Mouse (Mus musculus): ENCODE results near the gene Elp6.
A peak's percentile ranks its signal among the peaks of the same experiment; 100 is the strongest.

Elp6 gene

DNA sequence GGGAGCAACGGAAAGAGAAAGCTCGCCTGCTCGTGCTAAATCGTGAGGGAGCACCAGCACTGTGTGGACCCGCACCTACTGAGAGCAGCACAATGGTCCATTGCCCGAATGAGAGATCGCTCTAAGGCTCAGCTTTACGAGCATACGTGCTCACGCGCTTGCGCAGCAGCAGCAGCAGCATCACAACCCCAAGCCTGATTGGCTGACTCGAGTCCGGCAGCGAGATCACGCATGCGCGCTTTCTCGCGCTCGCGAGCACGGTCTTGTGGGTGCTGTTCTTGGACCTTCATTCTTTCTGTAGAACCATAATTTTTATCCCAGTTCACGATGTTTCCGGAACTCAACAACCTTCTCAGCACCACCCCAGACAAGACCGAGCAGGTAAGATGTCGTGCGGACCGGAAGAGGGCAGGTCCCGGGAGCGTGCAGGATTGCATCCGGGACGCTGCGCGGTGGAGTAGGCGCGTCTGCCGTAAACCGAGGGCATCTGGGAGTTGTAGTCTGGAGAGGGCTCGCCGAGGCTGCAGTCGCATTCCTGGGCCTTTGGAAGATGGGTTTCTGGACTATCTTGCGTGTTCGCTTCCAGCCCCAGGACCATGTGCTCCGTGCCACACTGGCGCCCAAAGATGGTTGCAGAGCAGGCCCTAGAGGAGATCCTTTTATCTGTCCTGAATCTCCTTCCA, at the start of gene Elp6:
Elp6 (plus strand) TSS at position 205 of the 683 bp plus-strand sequence.
- DNase-seq (ENCODE audit: low read depth), result peak; percentile 93

DNA sequence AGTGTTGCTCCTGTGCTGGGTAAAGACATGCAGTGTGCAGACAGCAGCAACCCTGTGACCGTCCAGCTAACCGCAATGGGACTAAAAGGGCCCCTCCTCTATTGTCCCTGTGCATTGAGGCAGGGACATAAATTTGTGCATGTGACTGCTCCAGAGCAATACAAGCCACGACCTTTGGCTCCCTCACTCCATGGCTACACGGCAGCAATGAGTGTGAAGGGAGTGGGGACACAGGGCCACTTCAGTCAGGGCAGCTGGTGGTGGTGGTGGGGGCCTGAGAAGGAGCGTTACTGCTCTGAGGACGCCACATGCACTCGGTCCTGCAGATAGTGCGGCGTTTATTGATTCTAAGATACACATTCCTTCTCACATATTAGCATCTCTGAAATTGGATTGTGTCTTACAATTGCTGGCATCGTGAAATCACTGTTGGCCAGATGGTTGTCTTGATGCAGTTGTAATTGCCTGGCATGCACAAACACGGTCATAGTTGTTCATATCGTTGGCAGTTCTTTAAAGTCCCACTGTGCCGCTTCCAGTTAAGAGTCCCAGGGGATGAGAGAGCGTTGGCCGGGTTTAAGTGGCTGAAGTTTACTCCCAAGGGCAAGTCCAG, 49.5 kb upstream of the Elp6 start:
- DNase-seq (ENCODE audit: low read depth), result no peak

DNA sequence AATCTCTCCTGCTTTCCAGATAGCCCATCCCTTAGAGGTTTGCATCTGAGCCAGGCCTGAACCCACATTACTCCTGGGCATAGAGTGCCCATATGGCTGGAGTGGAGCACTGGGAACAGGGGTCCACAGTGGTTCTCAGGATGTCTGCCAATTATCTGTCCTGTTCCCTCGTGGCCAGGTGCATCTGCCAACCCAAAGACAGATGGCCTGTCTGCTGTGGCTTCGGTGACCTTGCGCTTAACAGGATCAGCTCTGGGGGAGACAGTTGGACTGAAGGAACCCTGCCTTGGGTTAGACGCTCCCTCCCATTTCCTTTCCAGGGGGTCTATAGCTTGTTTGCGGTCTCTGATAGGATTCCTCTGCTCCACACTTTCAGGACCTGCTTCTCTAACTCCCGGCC, 46.3 kb upstream of the Elp6 start:
- DNase-seq (ENCODE audit: low read depth), result no peak

DNA sequence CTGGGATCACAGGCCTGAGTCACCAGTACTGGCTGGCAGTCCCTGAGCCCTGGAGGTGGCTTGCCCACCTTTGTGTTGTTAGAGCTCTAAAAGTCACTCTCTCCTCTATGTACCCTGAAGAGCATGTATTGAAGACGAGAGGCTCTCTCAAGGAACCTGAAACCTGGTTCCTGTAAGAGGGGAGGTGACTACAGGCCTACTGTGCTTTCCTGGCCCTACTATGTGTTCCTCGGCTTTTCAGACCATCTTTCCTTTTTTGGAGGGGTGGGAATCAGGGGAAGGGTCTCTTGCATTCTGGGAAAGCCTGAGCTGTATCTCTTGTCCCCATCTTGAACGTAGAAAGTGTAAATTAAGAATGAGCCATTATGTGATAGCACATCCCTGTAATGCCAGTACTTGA, 45.9 kb upstream of the Elp6 start:
- DNase-seq (ENCODE audit: low read depth), result no peak

DNA sequence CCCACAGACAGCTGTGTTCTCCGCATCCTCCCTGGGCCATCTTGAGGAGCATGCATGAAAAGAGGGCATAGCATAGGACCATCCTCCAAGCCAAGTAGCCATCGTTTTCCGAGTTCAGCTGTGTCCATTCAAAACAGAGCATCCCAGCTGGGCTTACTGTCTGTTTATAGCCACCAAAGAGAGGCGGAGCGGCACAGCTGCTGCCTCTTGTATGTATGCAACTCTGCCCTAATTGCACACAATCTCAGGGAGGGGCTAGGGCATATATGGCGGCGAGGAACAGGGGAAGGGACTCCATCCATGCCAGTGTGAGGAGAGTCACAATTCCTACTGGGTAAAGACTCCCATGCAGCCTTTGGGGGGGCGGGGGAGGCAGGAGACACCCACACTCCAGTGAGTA, 41.8 kb upstream of the Elp6 start:
- DNase-seq (ENCODE audit: low read depth), result no peak

DNA sequence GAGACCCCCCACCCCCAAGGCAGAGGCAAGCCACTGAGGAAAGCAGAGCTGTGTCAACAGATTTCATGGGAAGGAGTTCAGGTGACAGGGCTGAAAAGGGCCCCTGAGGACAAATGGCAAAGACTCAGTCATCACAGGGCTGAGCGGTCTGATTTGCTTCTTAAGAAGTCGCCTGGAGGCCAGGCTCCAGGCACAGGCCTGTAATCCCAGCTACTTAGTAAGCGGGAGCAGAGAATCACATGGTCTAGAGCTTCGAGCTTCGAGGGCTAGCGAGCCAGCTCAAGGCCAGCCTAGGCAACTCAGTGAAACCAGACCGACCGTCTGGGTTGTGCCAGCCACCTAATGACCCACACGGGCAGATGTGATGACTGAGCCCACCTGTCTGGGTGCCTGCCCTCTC, 40.0 kb upstream of the Elp6 start:
- DNase-seq (ENCODE audit: low read depth), result no peak

DNA sequence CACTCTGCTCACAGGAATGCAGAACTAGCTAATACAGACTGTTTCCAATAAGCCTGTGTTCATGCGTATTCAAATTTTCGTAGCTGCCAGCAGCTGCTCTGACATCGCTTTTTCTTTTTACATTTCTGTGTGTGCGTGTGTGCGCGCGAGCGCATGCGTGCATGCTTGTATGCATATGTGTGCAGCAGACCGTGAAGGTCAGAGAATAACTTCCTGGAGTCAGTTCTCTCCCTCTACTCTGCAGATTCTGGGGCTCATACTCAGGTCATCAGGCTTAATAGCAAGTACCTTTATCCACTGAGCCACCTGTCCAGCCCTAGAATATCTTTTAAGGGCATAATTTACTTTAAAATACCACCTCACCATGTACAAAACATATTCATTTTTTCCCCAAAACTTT, 36.6 kb upstream of the Elp6 start:
- DNase-seq (ENCODE audit: low read depth), result no peak

DNA sequence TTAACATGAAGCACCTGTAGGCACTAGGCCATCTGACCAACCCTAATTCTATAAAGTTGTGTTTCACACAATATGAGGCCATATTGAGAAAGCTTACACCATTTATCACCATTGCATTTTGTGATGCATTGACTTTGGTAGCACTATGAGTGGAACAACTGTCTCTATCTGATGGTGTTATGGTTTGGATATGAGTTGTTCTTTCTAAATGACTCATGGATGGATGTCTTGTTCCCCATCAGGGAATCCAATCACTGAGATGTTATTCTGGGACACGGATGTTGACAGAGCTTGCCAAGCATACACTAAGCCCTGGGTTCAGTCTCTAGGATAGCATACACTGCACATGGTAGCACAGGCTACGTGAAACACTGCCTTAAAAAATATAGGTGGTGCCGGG, 32.6 kb upstream of the Elp6 start:
- DNase-seq (ENCODE audit: low read depth), result no peak

DNA sequence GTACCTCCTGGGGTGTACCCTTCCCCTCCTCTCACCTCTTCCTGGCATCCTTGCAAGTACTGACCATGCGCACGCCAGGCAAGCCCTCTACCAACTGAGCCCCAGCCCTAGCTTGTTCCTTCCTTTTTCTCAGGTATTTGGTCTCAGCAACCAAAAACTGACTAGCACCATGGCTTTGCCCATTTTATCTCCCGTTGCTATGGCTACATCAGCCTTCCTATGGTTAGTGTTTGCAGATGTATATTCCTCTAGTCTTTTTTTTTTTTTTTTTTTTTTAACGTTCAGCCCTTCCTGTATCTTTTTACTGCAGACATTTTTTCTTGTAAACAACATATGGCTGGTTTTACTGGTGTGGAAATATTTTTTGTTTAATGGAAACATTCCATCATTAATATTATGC, 31.5 kb upstream of the Elp6 start:
- no peak for DNase-seq (ENCODE audit: low read depth)

DNA sequence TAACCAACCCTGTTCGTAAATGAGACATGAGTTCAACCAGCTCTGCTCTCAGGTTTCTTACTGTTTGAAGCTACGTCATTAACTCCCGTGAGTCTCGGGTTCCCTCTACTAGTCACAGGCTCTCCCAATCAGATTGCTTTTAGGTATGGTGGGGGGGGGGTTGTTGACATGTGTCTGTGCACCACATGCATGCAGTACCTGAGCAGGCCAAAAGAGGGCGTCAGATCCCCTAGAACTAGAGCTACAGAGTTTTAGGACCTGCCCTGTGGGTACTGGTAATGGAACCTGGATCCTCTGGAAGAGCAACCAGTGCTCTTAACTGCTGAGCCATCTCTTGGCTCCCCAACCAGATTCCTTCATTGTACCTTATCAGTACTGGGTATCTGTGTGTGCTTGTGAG, 29.1 kb upstream of the Elp6 start:
- DNase-seq (ENCODE audit: low read depth), result peak; percentile 9

DNA sequence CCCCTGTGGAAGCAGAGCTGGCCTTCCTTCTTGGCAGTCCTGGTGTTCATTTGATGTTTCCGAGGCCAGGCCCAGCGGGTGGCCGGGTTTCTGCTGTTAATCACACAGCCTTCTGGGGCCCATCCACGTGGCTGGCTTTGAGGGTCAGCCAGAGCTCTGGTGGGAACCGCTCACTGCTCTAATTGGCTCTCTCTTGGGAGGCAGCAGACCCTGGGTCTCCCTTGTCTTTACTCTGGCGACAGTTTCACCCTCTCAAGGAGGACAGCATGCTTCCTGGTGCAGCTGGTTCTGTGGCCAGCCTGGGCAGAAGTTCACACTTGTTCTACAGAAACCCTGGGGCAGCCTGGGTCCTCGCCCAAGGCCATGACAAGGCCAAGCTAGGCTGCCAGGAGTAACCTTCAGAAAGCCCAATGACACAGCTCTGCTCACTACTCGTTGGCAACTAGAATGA, 27.5 kb upstream of the Elp6 start:
- no peak for DNase-seq (ENCODE audit: low read depth)

DNA sequence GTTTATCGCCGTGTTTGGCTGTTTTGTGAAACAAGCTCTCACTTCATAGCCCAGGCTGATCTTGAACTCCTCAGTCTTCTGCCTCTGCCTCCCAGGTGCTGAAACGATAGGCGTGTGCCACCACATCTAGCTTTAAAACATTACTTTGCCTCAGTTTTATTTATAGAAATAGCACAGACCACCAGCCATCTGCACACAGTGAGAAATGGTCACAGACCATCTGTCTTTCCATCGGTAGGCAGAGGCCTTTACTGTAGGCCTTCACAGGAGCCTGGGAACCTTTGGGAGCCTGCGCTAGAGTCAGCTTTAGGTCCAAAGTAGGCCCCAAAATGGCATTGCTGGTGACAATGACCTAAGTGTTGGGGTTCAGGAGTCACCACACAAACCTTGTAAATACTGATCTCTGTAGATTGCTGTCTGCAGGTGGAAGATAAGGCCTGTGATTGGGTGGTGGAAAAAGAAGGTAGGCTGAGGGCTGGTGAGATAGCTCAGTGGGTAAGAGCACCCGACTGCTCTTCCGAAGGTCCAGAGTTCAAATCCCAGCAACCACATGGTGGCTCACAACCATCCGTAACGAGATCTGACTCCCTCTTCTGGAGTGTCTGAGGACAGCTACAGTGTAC, 20.8 kb upstream of the Elp6 start:
- DNase-seq (ENCODE audit: low read depth), result no peak

DNA sequence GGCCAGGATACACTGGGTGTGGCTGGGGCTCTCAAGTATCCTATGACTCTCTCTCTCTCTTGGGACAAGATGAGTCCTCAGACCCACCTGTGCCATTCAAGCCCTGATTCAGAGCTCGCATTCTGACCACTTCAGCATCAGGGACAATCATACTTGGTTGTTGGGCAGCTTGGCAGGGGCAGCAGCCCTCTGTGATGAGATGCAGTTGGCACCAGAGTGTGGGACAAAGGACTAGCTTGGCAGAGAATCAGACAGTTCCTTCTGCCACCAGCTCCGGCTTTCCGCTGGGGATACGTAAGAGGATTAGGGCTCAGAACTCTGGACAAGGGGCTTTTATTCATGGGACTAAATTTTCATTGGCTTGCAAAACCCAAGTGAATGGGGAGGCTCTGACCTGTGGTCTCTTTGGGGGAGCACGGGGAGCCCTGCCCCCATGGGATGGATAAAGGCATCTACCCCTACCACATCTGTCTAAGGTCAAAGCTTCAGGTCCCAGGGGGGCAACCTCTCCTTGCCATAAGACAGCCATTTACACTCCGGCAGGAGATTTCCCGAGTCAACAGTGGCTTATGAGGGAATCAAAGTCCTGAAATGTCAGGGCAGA, 17.6 kb upstream of the Elp6 start:
- no peak for DNase-seq (ENCODE audit: low read depth)

DNA sequence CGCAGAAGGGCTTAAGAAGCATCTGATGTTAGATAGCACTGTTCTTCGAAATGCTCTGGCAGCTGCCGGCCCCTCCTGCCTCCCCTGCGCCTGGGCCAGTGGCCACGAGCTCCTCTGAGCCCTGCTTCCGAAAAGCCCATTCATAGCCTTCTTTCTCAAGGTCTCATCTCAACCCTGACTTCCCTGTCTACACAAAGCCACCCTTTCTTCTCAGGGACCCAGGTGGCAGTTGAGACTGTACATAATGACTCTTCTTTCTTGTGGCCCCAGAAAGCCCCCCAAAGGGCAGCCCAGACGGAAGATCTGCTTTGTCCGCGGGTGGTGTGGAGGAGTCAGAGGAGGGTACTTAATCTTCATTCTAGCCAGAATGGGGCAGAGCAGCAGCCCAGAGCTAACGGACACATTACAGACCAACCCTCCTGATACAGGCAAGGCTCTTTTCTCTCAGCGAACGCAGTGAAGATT, 11.7 kb upstream of the Elp6 start:
- no peak for DNase-seq (ENCODE audit: low read depth)

DNA sequence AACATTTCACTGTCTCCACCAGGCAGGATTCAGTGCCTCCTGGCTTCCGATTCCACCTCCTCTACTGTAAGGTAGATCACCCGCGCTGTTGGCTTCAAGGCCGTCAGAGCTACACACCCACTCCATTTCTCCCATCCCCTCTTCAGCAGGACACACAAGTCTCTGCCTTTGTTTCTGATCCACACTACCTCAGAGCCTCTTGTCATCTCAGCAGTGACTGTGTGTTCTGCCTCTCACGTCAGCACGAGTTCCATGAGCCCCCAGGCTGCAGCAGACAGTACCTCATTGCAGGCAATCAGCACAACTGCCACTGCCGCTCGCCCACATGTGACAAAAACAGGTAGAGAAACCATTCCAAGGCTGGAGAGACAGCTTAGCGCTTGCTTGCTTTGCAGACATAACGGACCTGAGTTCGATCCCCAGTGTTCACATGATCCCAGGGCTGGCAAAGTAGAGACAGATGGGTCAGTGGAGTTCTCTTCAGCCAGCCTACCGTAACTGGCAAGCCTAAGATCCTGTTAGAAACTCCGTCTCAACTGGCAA, 11.0 kb upstream of the Elp6 start:
- no peak for DNase-seq (ENCODE audit: low read depth)

DNA sequence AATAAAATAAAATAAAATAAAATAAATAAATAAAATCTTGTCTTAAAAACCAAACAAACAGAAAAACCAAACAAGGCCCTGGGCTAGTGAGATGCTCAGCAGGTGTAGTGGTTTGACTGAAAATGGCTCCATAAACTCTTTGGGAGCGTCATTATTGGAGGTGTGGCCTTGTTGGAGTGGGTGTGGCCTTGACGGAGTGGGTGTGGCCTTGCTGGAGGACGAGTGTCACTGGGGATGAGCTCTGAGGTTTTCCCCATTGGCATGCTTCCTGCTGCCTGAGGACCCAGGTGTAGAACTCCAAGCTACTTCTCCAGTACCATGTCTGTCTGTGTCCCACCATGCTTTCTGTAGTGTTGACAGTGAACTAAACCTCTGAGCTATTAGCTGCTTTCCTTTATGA, 10.2 kb upstream of the Elp6 start:
- no peak for DNase-seq (ENCODE audit: low read depth)

DNA sequence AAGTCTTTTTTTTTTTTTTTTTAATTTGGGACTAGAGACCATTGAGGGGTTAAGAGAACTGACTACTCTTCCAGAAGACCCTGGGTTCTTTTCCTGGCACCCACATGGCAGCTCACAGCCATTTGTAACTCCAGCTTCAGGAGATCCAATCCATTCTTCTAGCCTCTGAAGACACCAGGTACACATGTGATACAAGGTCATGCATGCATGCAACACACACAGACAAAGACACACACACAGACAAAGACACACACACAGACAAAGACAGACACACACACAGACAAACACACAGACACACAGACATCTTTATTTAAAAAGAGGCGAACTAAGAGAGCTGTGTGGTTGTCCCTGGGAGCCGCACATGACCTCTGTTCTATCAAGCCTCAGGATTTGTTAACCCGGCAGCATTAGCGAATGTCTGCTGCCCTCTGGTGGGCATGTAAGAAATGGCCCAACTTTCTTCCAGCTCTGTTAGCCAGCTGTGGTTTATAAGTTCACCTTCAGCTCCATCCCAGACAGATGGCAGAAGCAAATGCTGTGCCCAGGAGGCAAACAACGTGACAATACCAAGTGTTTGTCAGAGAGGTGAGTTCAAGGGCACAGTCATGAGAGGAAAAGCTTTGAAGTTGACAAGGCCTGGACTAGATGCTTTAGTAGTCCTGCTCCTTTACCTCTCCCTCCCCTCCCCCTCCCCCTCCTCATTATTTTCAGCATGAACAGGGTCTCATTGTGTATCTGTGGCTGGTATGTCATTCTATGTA, 7.9 kb upstream of the Elp6 start:
- peak; percentile 89 for DNase-seq (ENCODE audit: low read depth)

DNA sequence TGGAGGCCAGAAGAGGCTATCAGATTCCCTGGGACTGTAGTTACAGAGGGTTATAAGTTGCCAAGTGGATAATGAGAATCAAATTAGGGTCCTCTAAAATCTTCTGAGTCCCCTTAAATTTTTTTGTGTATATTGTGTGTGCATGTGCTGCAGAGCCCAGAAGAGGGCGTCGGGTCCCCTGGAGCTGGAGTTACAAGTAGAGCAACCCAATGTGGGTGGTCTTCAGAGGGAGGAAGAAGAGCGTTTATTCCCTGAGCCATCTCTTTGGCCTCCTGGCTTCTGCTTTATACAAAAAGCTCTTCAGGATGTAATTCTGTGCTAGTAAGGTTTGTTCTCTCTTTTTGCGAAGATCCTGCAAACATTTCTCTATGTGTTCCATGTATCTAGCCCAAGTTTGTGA, 457 bp upstream of the Elp6 start:
- DNase-seq (ENCODE audit: low read depth), result peak; percentile 67

DNA sequence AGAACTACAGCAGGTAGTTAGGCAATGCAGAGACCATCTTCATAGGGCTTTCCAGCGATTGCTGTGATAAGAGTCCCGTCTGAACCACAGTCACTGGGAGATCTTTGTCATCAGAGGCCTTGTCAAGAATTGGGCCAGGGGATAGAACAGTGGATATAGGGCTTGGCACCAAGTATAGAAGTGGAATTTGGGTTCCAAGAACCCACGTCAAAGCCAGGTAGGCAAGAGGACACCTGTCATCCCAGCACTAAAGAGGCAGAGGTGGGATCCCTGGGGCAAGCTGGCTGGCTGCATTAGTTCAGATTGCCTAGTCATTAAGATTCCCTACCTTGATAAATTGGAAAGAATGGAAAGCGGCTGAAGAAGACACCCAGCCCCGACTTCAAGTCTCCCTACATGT, 1.4 kb downstream of the Elp6 start:
- no peak for DNase-seq (ENCODE audit: low read depth)

DNA sequence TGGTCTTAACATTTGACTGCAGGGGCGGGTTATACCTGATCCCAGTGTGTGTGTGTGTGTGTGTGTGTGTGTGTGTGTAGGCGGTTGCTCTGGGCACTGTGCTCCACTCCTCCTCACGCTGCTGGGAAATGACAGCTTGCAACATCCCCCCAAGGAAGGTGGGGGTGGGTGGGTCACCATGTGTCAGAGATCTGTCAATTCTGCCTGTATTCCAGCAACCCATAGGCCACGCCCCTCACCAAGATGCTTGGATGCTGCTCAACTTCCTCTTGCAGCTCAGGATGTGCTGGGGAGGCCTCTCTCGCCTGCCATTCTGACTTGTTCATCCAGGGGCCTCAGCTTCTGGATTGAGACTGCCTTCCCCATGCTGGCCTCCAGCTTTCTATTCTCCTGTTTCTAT, 9.7 kb downstream of the Elp6 start:
- DNase-seq (ENCODE audit: low read depth), result peak; percentile 63

DNA sequence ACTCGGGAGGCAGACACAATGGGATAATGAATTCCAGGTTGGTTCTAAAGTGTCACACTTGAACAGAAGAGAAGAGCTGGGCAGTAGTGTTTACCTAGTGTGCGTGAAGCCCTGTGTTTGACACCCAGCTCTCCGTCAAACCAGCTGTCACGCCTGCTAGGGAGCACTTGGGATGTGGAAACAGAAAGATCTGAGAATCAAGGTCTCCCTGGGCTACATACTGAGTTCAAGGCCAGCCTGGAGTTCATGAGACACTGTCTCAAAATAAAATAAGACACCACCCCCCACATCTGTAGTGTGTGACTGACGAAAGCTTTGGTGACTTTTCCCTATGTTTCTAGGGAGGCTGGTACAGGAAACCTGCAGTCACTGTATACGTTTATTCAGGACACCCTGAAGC, 10.4 kb downstream of the Elp6 start:
- no peak for DNase-seq (ENCODE audit: low read depth)

DNA sequence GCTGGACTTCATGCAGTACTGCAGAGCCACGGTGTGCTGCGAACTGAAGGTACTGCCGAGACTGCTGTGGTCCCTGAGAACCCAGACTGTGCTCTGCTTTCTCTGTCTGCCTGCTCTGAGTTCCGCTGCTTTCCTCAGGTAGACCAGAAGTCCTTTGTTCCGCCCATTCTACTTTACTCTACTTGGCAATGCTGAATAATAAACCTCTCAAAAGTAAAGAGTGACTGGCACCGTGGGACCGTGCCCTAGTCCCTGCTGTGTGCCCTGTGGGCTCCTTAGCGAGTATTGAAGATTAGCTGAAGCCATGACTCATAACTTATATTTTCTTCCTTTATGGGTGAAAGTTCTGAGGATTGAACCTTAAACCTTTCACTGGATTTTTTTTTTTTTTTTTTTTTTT, 10.9 kb downstream of the Elp6 start:
- DNase-seq (ENCODE audit: low read depth), result no peak

Data from NIH3T3 (cell line).